Mouse (Mus musculus) kidney, embryonic 16.5 days (tissue): ENCODE results near the gene Ccl24. TPM values are rescaled to one million over a fixed set of nuclear protein-coding genes. Genes with fewer than 3 reads are reported as not detected.

Experiments used
- ATAC-seq: fragments of 200-750 bp; cut with Nextera tagmentation; 2 replicates; pipeline ENCODE4 v1.8.0; 2017; ENCODE audit warnings: moderate TSS enrichment; ENCODE audit not compliant: low FRiP score, low TSS enrichment
- H3K27ac ChIP-seq: fragments of 300-500 bp; sonication (generic); 2 replicates; pipeline ENCODE4 v1.5.1; 2014; ENCODE audit warnings: low read length
- H3K27me3 ChIP-seq: fragments of 300-500 bp; sonication (generic); 2 replicates; pipeline ENCODE4 v1.6.1; 2014; ENCODE audit warnings: low read length, control low read depth, mixed read lengths; ENCODE audit not compliant: insufficient read depth
- H3K36me3 ChIP-seq: fragments of 300-500 bp; sonication (generic); 2 replicates; pipeline ENCODE4 v1.6.1; 2014; ENCODE audit warnings: low read length, control low read depth, mixed read lengths; ENCODE audit not compliant: insufficient read depth
- H3K4me1 ChIP-seq: fragments of 300-500 bp; sonication (generic); 2 replicates; pipeline ENCODE4 v1.6.1; 2014; ENCODE audit warnings: low read length, control low read depth, mixed read lengths; ENCODE audit not compliant: insufficient read depth
- H3K4me2 ChIP-seq: fragments of 300-500 bp; sonication (generic); replicated peaks from 2 replicates; pipeline ENCODE4 v1.6.1; 2014; ENCODE audit warnings: low read depth, low read length
- H3K4me3 ChIP-seq: fragments of 300-500 bp; sonication (generic); 2 replicates; pipeline ENCODE4 v1.5.1; 2014; ENCODE audit warnings: mild to moderate bottlenecking, low read length
- H3K9ac ChIP-seq: fragments of 300-500 bp; sonication (generic); replicated peaks from 2 replicates; pipeline ENCODE4 v1.6.1; 2014; ENCODE audit warnings: low read length
- H3K9me3 ChIP-seq: fragments of 300-500 bp; sonication (generic); 2 replicates; pipeline ENCODE4 v1.6.1; 2016; ENCODE audit warnings: low read length, control low read depth
- WGBS: fragments of 180-500 bp; shearing (Covaris S2); extraction: QIAGEN DNeasy Blood & Tissue Kit; methylation state at CpG from one replicate; pipeline ENCODE4 v1.1.7; 2014; 5-methylcytosine and 5-hydroxymethylcytosine counted together
- polyA plus RNA-seq: library from polyadenylated mRNA; unstranded; fragments of >200 nt; fragmentation: Nextera tagmentation; extraction: Ambion mirVana; gene quantifications from 2 replicates; pipeline ENCODE4 v1.2.1, GENCODE M21; 2015

The Ccl24 gene
- polyA plus RNA-seq, 1 experiment from 2014 or later, result 2.0 TPM

GRCm38 (mm10) chr5:135585691-135586090 lies 12.8 kb upstream of the Ccl24 start:
- Histone ChIP-seq H3K9ac (no peak overlapping the region), H3K9me3 (no peaks in the 10 kb centered on the region), H3K4me3 (no peak overlapping the region), H3K27me3 (no peaks in the 10 kb centered on the region), H3K36me3 (no peaks in the 10 kb centered on the region), H3K4me2 (no peak overlapping the region), H3K27ac (no peak overlapping the region), H3K4me1 (no peaks in the 10 kb centered on the region)
- WGBS, result 72% methylated on average over 8 of the region's 8 CpGs
- no peak for ATAC-seq

GRCm38 (mm10) chr5:135582330-135582729 lies 9.5 kb upstream of the Ccl24 start:
- no peaks in the 10 kb centered on the region for H3K9me3 ChIP-seq
- no peak overlapping the region for H3K4me2 ChIP-seq
- H3K27ac ChIP-seq, result no peak overlapping the region
- H3K9ac ChIP-seq, result no peak overlapping the region
- no peaks in the 10 kb centered on the region for H3K36me3 ChIP-seq
- no peak overlapping the region for H3K4me3 ChIP-seq
- ATAC-seq, result no peak
- H3K27me3 ChIP-seq, result no peaks in the 10 kb centered on the region
- 91% methylated on average over 4 of the region's 4 CpGs for WGBS
- no peaks in the 10 kb centered on the region for H3K4me1 ChIP-seq

GRCm38 (mm10) chr5:135579331-135579751 lies 6.5 kb upstream of the Ccl24 start:
- Histone ChIP-seq H3K4me3 (no peak overlapping the region), H3K9ac (no peak overlapping the region), H3K9me3 (no peaks in the 10 kb centered on the region), H3K4me2 (no peak overlapping the region), H3K27me3 (no peaks in the 10 kb centered on the region), H3K27ac (no peak overlapping the region), H3K36me3 (no peaks in the 10 kb centered on the region), H3K4me1 (no peaks in the 10 kb centered on the region)
- 92% methylated on average over 10 of the region's 10 CpGs for WGBS
- ATAC-seq, result no peak

GRCm38 (mm10) chr5:135576055-135576454 lies 3.2 kb upstream of the Ccl24 start:
- H3K9ac ChIP-seq, result no peak overlapping the region
- H3K27ac ChIP-seq, result no peak overlapping the region
- no peaks in the 10 kb centered on the region for H3K27me3 ChIP-seq
- ATAC-seq, result no peak
- no peak overlapping the region for H3K4me3 ChIP-seq
- H3K9me3 ChIP-seq, result no peaks in the 10 kb centered on the region
- no peaks in the 10 kb centered on the region for H3K4me1 ChIP-seq
- H3K36me3 ChIP-seq, result no peaks in the 10 kb centered on the region
- H3K4me2 ChIP-seq, result no peak overlapping the region
- 54% methylated on average over 4 of the region's 4 CpGs for WGBS

- Histone ChIP-seq H3K4me1 (no peaks in the 10 kb centered on the region), H3K9ac (no peak overlapping the region), H3K36me3 (no peaks in the 10 kb centered on the region), H3K4me3 (no peak overlapping the region), H3K4me2 (no peak overlapping the region), H3K9me3 (no peaks in the 10 kb centered on the region), H3K27me3 (no peaks in the 10 kb centered on the region), H3K27ac (no peak overlapping the region)
- 51% methylated on average over 6 of the region's 6 CpGs for WGBS
- no peak for ATAC-seq
These were observed 4.2 kb downstream of the Ccl24 start for GRCm38 (mm10) chr5:135568698-135569097.

- Histone ChIP-seq H3K4me3 (no peak overlapping the region), H3K9ac (no peak overlapping the region), H3K9me3 (0 out of 2 replicates have a peak, but pooled peaks cover under 1% of the 10 kb centered on the region), H3K27me3 (no peaks in the 10 kb centered on the region), H3K27ac (no peak overlapping the region), H3K4me1 (no peaks in the 10 kb centered on the region), H3K4me2 (no peak overlapping the region), H3K36me3 (no peaks in the 10 kb centered on the region)
- 88% methylated on average over 6 of the region's 6 CpGs for WGBS
- no peak for ATAC-seq
These were observed 5.1 kb downstream of the Ccl24 start for GRCm38 (mm10) chr5:135567556-135568265.

- Histone ChIP-seq H3K4me2 (no peak within 1 kb of the TSS), H3K36me3 (no peaks in the 10 kb centered on the region), H3K9me3 (0 out of 2 replicates have a peak, but pooled peaks cover 3% of the 10 kb centered on the region), H3K27ac (no peak within 1 kb of the TSS), H3K27me3 (no peaks in the 10 kb centered on the region), H3K4me3 (no peak within 1 kb of the TSS), H3K9ac (no peak within 1 kb of the TSS), H3K4me1 (no peaks in the 10 kb centered on the region)
- ATAC-seq, result no peak
- WGBS, result 82% methylated on average over 3 of the region's 3 CpGs
These were observed 9.4 kb downstream of the Ccl24 start, which contains the start of gene Ccl26 for GRCm38 (mm10) chr5:135563469-135563868. Gene Ccl26 (minus strand): TSS chr5:135563569.

GRCm38 (mm10) chr5:135557671-135558070 lies 15.2 kb downstream of the Ccl24 start:
- H3K27me3 ChIP-seq, result no peaks in the 10 kb centered on the region
- H3K4me2 ChIP-seq, result no peak overlapping the region
- H3K27ac ChIP-seq, result no peak overlapping the region
- no peak overlapping the region for H3K4me3 ChIP-seq
- no peaks in the 10 kb centered on the region for H3K36me3 ChIP-seq
- no peaks in the 10 kb centered on the region for H3K4me1 ChIP-seq
- H3K9ac ChIP-seq, result no peak overlapping the region
- 0 out of 2 replicates have a peak, but pooled peaks cover 2% of the 10 kb centered on the region for H3K9me3 ChIP-seq
- WGBS, result 73% methylated on average over 3 of the region's 3 CpGs
- no peak for ATAC-seq

- WGBS, result 25% methylated on average over 4 of the region's 4 CpGs
- no peak overlapping the region for H3K4me2 ChIP-seq
- no peak overlapping the region for H3K4me3 ChIP-seq
- no peak overlapping the region for H3K27ac ChIP-seq
- no peak overlapping the region for H3K9ac ChIP-seq
- ATAC-seq, result no peak
- H3K36me3 ChIP-seq, result no peaks in the 10 kb centered on the region
- H3K4me1 ChIP-seq, result no peaks in the 10 kb centered on the region
- no peaks in the 10 kb centered on the region for H3K27me3 ChIP-seq
- no peaks in the 10 kb centered on the region for H3K9me3 ChIP-seq
These were observed 15.8 kb downstream of the Ccl24 start for GRCm38 (mm10) chr5:135557051-135557450.

GRCm38 (mm10) chr5:135556259-135556658 lies 16.6 kb downstream of the Ccl24 start:
- H3K4me1 ChIP-seq, result no peaks in the 10 kb centered on the region

More at GRCm38 (mm10) chr5:135556259-135556658, 16.6 kb downstream of the Ccl24 start:
- no peaks in the 10 kb centered on the region for H3K27me3 ChIP-seq
- no peak for ATAC-seq
- no peak overlapping the region for H3K4me2 ChIP-seq
- no peak overlapping the region for H3K4me3 ChIP-seq
- no peak overlapping the region for H3K27ac ChIP-seq
- no peaks in the 10 kb centered on the region for H3K36me3 ChIP-seq
- no peaks in the 10 kb centered on the region for H3K9me3 ChIP-seq
- no peak overlapping the region for H3K9ac ChIP-seq
- WGBS, result 75% methylated on average over 3 of the region's 4 CpGs
